Mouse (Mus musculus): ENCODE measurements around the gene Fkbp8. TPM values are rescaled to one million over a fixed set of nuclear protein-coding genes. Genes with fewer than 3 reads are reported as not detected.

Fkbp8 gene
- total and polyA plus RNA-seq, 3 experiments: 116 to 179 (median 135) TPM

DNA sequence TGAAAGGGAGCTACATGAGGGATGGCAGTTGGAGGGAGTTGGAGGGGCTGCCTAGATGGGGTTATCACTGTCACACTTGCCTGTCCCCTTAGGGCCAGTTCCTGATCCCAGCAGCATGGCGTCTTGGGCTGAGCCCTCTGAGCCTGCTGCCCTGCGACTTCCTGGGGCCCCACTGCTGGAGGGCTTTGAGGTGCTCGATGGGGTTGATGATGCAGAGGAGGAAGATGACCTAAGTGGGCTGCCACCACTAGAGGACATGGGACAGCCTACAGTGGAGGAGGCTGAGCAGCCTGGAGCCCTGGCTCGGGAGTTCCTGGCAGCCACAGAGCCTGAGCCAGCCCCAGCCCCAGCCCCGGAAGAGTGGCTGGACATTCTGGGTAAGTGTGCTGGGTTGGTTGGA lies 1.8 kb downstream of the Fkbp8 start:
- DNase-seq: no peak
- Histone ChIP-seq H3K36me3 (ENCODE audit: control insufficient read depth, insufficient read depth, low read length) (no peaks in the 10 kb centered on the region), H3K27me3 (ENCODE audit: control insufficient read depth, insufficient read depth, low read length) (no peaks in the 10 kb centered on the region), H3K4me1 (ENCODE audit: control insufficient read depth, insufficient read depth, low read length) (peaks cover 3% of the 10 kb centered on the region; the same call in 1 of the 2 replicates), H3K79me2 (replicated peaks; ENCODE audit: control insufficient read depth, insufficient read depth, low read length) (peaks cover 1% of the 10 kb centered on the region; the same call in 1 of the 2 replicates), H3K9ac (ENCODE audit: low read depth, low read length) (no peak overlapping the region), H3K4me3 (no peak overlapping the region), H3K27ac (no peak overlapping the region)
- 58% methylated on average over 5 of the region's 5 CpGs for WGBS
- intact Hi-C loops (cut with DNase I): loop anchor here (10.0 kb wide), 1 partner anchor 246 kb away; the partner anchor contains the start of gene Pik3r2
- TF ChIP-seq POLR2A (IDR thresholded peaks at IDR 0.05; ENCODE audit: insufficient read depth, low read depth, low read length) (no peak), EP300 (IDR thresholded peaks at IDR 0.05; ENCODE audit: insufficient read depth, low read depth, low read length) (no peak), CTCF (IDR thresholded peaks at IDR 0.05) (no peak)

DNA sequence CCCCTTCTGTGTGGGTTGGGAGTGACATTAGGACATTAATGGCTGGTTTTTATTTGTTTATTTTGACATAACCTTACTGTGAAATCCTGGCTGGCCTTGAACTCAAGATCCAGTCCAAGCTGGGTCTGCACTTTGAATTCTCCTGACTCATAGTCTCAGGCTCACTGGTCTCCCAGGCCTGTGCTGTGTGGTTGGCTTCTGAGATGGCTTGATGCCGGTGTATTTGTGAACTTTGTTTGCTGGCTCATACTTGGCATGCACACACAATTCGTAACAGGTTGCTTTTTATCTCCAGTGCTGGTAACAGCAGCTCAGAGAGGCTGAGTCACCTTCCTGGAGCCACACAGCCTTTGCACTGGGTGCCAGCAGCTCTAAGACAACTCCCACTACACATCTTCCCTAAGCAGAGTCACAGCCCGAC lies 2.2 kb downstream of the Fkbp8 start:
- H3K4me3 ChIP-seq: no peak overlapping the region
- intact Hi-C loops (cut with DNase I): loop anchor here (10.0 kb wide), 1 partner anchor 245 kb away; the partner anchor contains the start of gene Pik3r2
- H3K79me2 ChIP-seq (replicated peaks; ENCODE audit: control insufficient read depth, insufficient read depth, low read length): peaks cover 1% of the 10 kb centered on the region; the same call in 1 of the 2 replicates
- 86% methylated on average over 3 of the region's 3 CpGs for WGBS
- H3K36me3 ChIP-seq (ENCODE audit: control insufficient read depth, insufficient read depth, low read length): no peaks in the 10 kb centered on the region
- H3K27me3 ChIP-seq (ENCODE audit: control insufficient read depth, insufficient read depth, low read length): no peaks in the 10 kb centered on the region
- no peak overlapping the region for H3K9ac ChIP-seq (ENCODE audit: low read depth, low read length)
- H3K27ac ChIP-seq: no peak overlapping the region
- peaks cover 3% of the 10 kb centered on the region; the same call in 1 of the 2 replicates for H3K4me1 ChIP-seq (ENCODE audit: control insufficient read depth, insufficient read depth, low read length)
- no peak for TF ChIP-seq POLR2A (IDR thresholded peaks at IDR 0.05; ENCODE audit: insufficient read depth, low read depth, low read length)
- no peak for TF ChIP-seq EP300 (IDR thresholded peaks at IDR 0.05; ENCODE audit: insufficient read depth, low read depth, low read length)
- TF ChIP-seq CTCF (IDR thresholded peaks at IDR 0.05): no peak
- no peak for DNase-seq

DNA sequence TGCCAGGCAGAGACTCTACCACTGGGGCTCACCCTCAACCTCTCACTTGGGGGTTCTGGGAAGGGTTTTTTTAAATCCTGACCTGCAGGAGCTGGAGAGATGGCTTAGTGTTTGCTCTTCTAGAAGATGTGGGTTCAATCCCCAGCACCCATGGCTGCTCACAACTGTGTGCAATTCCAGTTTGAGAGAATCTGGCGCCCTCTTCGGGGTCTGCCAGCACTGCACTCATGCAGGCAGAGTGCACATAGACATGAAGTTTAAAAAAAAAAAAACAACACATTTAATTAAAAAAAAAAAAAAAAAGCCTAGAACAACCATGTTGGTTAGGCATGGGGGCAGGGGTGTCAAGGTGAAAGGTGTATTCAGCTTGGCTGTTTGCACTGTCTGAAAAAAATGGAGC lies 2.8 kb downstream of the Fkbp8 start:
- intact Hi-C loops (cut with DNase I): no loop called here
- Histone ChIP-seq H3K9ac (ENCODE audit: low read depth, low read length) (no peak overlapping the region), H3K27me3 (ENCODE audit: control insufficient read depth, insufficient read depth, low read length) (no peaks in the 10 kb centered on the region), H3K36me3 (ENCODE audit: control insufficient read depth, insufficient read depth, low read length) (no peaks in the 10 kb centered on the region), H3K27ac (no peak overlapping the region), H3K4me1 (ENCODE audit: control insufficient read depth, insufficient read depth, low read length) (peaks cover 3% of the 10 kb centered on the region; the same call in 1 of the 2 replicates), H3K4me3 (no peak overlapping the region), H3K79me2 (replicated peaks; ENCODE audit: control insufficient read depth, insufficient read depth, low read length) (peaks cover 1% of the 10 kb centered on the region; the same call in 1 of the 2 replicates)
- no peak for DNase-seq
- WGBS: 96% methylated on average over 2 of the region's 2 CpGs
- TF ChIP-seq EP300 (IDR thresholded peaks at IDR 0.05; ENCODE audit: insufficient read depth, low read depth, low read length): no peak
- peak; percentile 9; the same call in 1 of the 2 replicates for TF ChIP-seq CTCF (IDR thresholded peaks at IDR 0.05)

DNA sequence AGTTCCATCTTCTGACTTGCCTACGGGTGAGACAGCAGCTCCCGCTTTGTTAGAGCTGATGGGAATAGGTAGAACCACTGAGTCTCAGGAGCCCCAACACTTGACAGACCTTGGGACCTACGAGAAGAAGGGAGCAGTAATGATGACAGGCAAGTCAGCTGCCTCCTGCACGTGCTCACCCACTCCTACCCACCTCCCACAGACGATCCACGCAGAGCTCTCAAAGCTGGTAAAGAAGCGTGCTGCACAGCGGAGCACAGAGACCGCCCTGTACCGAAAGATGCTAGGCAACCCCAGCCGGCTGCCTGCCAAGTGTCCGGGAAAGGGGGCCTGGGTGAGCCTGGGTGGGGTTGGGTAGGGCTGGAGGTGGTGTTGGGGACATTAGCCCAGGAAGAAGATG lies 6.8 kb downstream of the Fkbp8 start:
- Histone ChIP-seq H3K27ac (no peak overlapping the region), H3K9ac (ENCODE audit: low read depth, low read length) (no peak overlapping the region), H3K4me1 (ENCODE audit: control insufficient read depth, insufficient read depth, low read length) (0 out of 2 replicates have a peak, but pooled peaks cover 1% of the 10 kb centered on the region), H3K27me3 (ENCODE audit: control insufficient read depth, insufficient read depth, low read length) (no peaks in the 10 kb centered on the region), H3K36me3 (ENCODE audit: control insufficient read depth, insufficient read depth, low read length) (no peaks in the 10 kb centered on the region), H3K4me3 (no peak overlapping the region), H3K79me2 (replicated peaks; ENCODE audit: control insufficient read depth, insufficient read depth, low read length) (0 out of 2 replicates have a peak, but pooled peaks cover 1% of the 10 kb centered on the region)
- WGBS: 93% methylated on average over 12 of the region's 12 CpGs
- no peak for DNase-seq
- intact Hi-C loops (cut with DNase I): no loop called here
- no peak for TF ChIP-seq CTCF (IDR thresholded peaks at IDR 0.05)
- no peak for TF ChIP-seq EP300 (IDR thresholded peaks at IDR 0.05; ENCODE audit: insufficient read depth, low read depth, low read length)
- no peak for TF ChIP-seq POLR2A (IDR thresholded peaks at IDR 0.05; ENCODE audit: insufficient read depth, low read depth, low read length)

DNA sequence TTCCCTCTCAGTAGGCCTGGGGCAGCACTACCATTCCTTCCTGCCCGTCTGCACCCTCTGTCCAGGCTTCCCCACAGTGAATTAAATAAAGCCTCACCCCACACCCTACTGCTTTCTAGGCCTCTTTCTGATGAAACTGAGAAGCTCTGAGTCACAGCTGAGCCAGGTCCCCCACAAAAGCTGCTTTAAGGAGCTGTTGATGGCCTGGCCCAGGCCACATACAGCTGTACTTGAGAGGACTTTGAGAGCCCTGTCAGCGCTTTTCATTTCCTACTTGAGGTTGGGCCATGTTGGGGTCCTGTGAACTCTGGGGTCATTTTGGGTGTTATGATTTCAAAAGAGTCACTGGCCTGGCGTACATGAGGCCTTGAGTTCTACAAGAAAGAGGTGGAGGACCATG lies 7.7 kb downstream of the Fkbp8 start:
- Histone ChIP-seq H3K79me2 (replicated peaks; ENCODE audit: control insufficient read depth, insufficient read depth, low read length) (peaks cover 3% of the 10 kb centered on the region; the same call in 1 of the 2 replicates), H3K36me3 (ENCODE audit: control insufficient read depth, insufficient read depth, low read length) (no peaks in the 10 kb centered on the region), H3K27me3 (ENCODE audit: control insufficient read depth, insufficient read depth, low read length) (no peaks in the 10 kb centered on the region), H3K9ac (ENCODE audit: low read depth, low read length) (no peak overlapping the region), H3K27ac (no peak overlapping the region), H3K4me1 (ENCODE audit: control insufficient read depth, insufficient read depth, low read length) (peaks cover 3% of the 10 kb centered on the region), H3K4me3 (no peak overlapping the region)
- TF ChIP-seq POLR2A (IDR thresholded peaks at IDR 0.05; ENCODE audit: insufficient read depth, low read depth, low read length) (no peak), EP300 (IDR thresholded peaks at IDR 0.05; ENCODE audit: insufficient read depth, low read depth, low read length) (no peak), CTCF (IDR thresholded peaks at IDR 0.05) (no peak)
- no peak for DNase-seq
- 88% methylated on average over 3 of the region's 3 CpGs for WGBS
- intact Hi-C loops (cut with DNase I): no loop called here

DNA sequence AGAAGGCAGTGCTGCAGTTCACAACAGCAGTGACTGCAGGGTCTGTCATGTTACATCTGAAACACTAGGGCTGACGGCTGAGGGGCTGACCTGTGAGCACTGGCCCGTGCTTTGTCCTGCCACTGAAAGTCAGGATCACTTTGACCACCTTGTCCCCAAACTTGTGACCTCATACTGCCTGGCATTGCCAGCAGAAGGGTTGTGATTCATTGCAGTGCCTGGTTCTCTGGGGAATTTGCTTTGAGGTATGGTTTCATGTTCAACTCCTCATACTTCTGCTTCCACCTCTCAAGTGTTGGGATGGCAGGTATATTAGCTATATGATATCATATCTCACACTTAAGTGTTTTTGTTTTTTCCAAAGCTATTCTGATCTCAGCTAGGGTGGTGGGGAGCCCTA lies 8.2 kb downstream of the Fkbp8 start:
- H3K4me1 ChIP-seq (ENCODE audit: control insufficient read depth, insufficient read depth, low read length): peaks cover 6% of the 10 kb centered on the region
- peaks cover 3% of the 10 kb centered on the region; the same call in 1 of the 2 replicates for H3K79me2 ChIP-seq (replicated peaks; ENCODE audit: control insufficient read depth, insufficient read depth, low read length)
- no peak for DNase-seq
- intact Hi-C loops (cut with DNase I): no loop called here
- H3K36me3 ChIP-seq (ENCODE audit: control insufficient read depth, insufficient read depth, low read length): no peaks in the 10 kb centered on the region; the same call in 1 of the 2 replicates
- no peak for TF ChIP-seq CTCF (IDR thresholded peaks at IDR 0.05)
- TF ChIP-seq POLR2A (IDR thresholded peaks at IDR 0.05; ENCODE audit: insufficient read depth, low read depth, low read length): no peak
- TF ChIP-seq EP300 (IDR thresholded peaks at IDR 0.05; ENCODE audit: insufficient read depth, low read depth, low read length): no peak
- no peaks in the 10 kb centered on the region for H3K27me3 ChIP-seq (ENCODE audit: control insufficient read depth, insufficient read depth, low read length)
- no peak overlapping the region for H3K9ac ChIP-seq (ENCODE audit: low read depth, low read length)
- H3K27ac ChIP-seq: no peak overlapping the region
- WGBS: 84% methylated on average over 2 of the region's 2 CpGs
- no peak overlapping the region for H3K4me3 ChIP-seq
